Comparison of ENCODE assay signal across 8 mouse cellular contexts in the genomic region with DNA sequence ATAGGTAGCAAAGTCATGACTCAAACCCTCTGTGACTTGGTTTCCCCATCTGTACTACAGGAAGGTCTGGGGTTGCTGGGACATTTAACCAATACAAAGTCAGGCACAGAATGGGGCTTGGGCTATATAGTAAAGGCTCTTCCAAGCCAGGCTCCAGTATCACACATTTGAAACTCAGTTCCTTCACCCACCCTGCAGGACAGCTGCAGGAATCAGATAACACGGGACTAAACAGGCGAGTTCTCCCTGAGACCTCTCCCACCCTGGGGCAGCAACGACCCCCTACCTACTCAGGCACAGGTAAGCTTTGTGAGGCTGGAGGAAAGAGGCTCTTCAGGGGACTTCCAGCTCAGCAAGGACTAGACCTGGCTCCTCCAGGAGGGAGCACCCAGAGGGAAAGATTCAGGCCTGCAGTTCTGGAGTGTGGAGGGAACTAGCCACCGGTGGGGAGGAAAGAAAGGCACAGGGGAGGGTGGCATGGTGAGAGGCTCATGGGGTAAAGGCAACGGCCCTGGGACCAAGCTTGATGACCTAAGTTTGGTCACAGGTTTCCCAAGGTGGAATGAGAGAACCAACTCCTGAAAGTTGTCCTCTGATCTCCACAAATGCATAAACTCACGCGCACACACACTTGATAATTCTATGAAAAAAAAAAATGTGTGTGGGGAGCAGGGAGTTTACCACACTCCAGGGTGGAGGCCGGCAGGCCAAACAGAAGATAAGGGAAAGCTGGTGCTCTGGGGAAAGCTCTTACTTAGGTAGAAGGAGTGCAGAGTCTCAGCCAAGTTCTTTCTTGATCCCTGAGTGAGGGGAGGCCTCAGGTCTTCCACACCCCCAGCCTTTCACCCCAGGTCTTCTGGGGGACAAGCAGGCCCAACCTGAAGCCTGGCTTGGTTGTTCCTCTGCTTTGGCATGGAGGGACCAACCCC. TPM values are rescaled to one million over a fixed set of nuclear protein-coding genes. Genes with fewer than 3 reads are reported as not detected.
DNase-seq lines count a peak whose midpoint lies in the region; ATAC-seq and TF ChIP-seq lines count a peak whose summit lies in the region.

No protein-coding gene starts in this region.

- H3K4me2 ChIP-seq in lung, embryonic 14.5 days: peak overlapping the region; percentile 97
- peak overlapping the region; percentile 84 for H3K4me2 ChIP-seq in forebrain, embryonic 13.5 days
- H3K4me2 ChIP-seq in liver, embryonic 16.5 days (ENCODE audit: low read depth, low read length): peak overlapping the region; percentile 93
- peak overlapping the region; percentile 92; the same call in 1 of the 2 replicates for H3K4me2 ChIP-seq in stomach, embryonic 14.5 days (replicated peaks; ENCODE audit: low read depth, low read length)

- no peak for TF ChIP-seq CTCF in lung, embryonic 14.5 days (IDR thresholded peaks at IDR 0.05; ENCODE audit: low read depth)

- H3K9me3 ChIP-seq in lung, embryonic 14.5 days (ENCODE audit: low read depth, low read length): no peaks in the 10 kb centered on the region
- H3K9me3 ChIP-seq in forebrain, embryonic 13.5 days (replicated peaks): no peaks in the 10 kb centered on the region
- no peaks in the 10 kb centered on the region for H3K9me3 ChIP-seq in liver, embryonic 16.5 days (replicated peaks; ENCODE audit: control insufficient read depth, low read length)
- no peaks in the 10 kb centered on the region for H3K9me3 ChIP-seq in stomach, embryonic 14.5 days (ENCODE audit: control insufficient read depth, low read depth, low read length)

- no peaks in the 10 kb centered on the region for H3K4me1 ChIP-seq in lung, embryonic 14.5 days (ENCODE audit: insufficient read depth)
- H3K4me1 ChIP-seq in forebrain, embryonic 13.5 days: peaks cover 24% of the 10 kb centered on the region
- peaks cover 43% of the 10 kb centered on the region for H3K4me1 ChIP-seq in liver, embryonic 16.5 days (ENCODE audit: control insufficient read depth, low read depth, low read length)
- H3K4me1 ChIP-seq in stomach, embryonic 14.5 days (ENCODE audit: control insufficient read depth, insufficient read depth, low read length): peaks cover 18% of the 10 kb centered on the region

- no peaks in the 10 kb centered on the region for H3K27me3 ChIP-seq in lung, embryonic 14.5 days (ENCODE audit: insufficient read depth, low read length)
- H3K27me3 ChIP-seq in forebrain, embryonic 13.5 days: no peaks in the 10 kb centered on the region
- no peaks in the 10 kb centered on the region for H3K27me3 ChIP-seq in liver, embryonic 16.5 days (ENCODE audit: control insufficient read depth, insufficient read depth, low read depth, low read length)
- H3K27me3 ChIP-seq in stomach, embryonic 14.5 days (ENCODE audit: control insufficient read depth, insufficient read depth, low read length): no peaks in the 10 kb centered on the region

- ATAC-seq in lung, embryonic 14.5 days (ENCODE audit: insufficient read depth): no peak
- ATAC-seq in forebrain, embryonic 13.5 days: no peak
- peak; percentile 77 for ATAC-seq in liver, embryonic 16.5 days (ENCODE audit: low read depth)
- no peak for ATAC-seq in stomach, embryonic 14.5 days (ENCODE audit: insufficient number of reproducible peaks, insufficient read depth, low FRiP score, low read depth)

- peak overlapping the region; percentile 42; the same call in 1 of the 2 replicates for H3K27ac ChIP-seq in lung, embryonic 14.5 days (ENCODE audit: low read depth)
- H3K27ac ChIP-seq in forebrain, embryonic 13.5 days: no peak overlapping the region
- peak overlapping the region; percentile 99 for H3K27ac ChIP-seq in liver, embryonic 16.5 days (ENCODE audit: low read length)
- peak overlapping the region; percentile 48; the same call in 1 of the 2 replicates for H3K27ac ChIP-seq in stomach, embryonic 14.5 days (ENCODE audit: low read length)

- whole genome bisulfite sequencing in lung, embryonic 14.5 days: 54% methylated on average over 8 of the region's 8 CpGs
- 88% methylated on average over 8 of the region's 8 CpGs for WGBS in forebrain, embryonic 13.5 days
- 22% methylated on average over 8 of the region's 8 CpGs for WGBS in liver, embryonic 16.5 days (ENCODE audit: insufficient replicate concordance)
- WGBS in stomach, embryonic 14.5 days: 61% methylated on average over 8 of the region's 8 CpGs

- peak overlapping the region; percentile 79; the same call in 1 of the 2 replicates for H3K4me3 ChIP-seq in lung, embryonic 14.5 days (ENCODE audit: low read depth, low read length)
- no peak overlapping the region for H3K4me3 ChIP-seq in forebrain, embryonic 13.5 days
- H3K4me3 ChIP-seq in liver, embryonic 16.5 days (ENCODE audit: low read depth, low read length): peak overlapping the region; percentile 93
- H3K4me3 ChIP-seq in stomach, embryonic 14.5 days (ENCODE audit: low read depth, low read length): no peak overlapping the region

- H3K36me3 ChIP-seq in lung, embryonic 14.5 days (ENCODE audit: insufficient read depth): peaks cover 10% of the 10 kb centered on the region
- H3K36me3 ChIP-seq in forebrain, embryonic 13.5 days (ENCODE audit: poor library complexity, severe bottlenecking): peaks cover 26% of the 10 kb centered on the region
- H3K36me3 ChIP-seq in liver, embryonic 16.5 days (ENCODE audit: control insufficient read depth, insufficient read depth): peaks cover 11% of the 10 kb centered on the region
- peaks cover 1% of the 10 kb centered on the region; the same call in 1 of the 2 replicates for H3K36me3 ChIP-seq in stomach, embryonic 14.5 days (ENCODE audit: control insufficient read depth, insufficient read depth, low read length)

- no peak for DNase-seq in lung, embryonic 14.5 days
- DNase-seq in lung, postnatal 14 days: no peak
- DNase-seq in cerebellum, adult 18-20 months: no peak
- no peak for DNase-seq in kidney, adult 9 months
- DNase-seq in retina, embryonic 14.5 days (ENCODE audit: low spot score): no peak

- H3K9ac ChIP-seq in lung, embryonic 14.5 days: peak overlapping the region; percentile 44
- peak overlapping the region; percentile 84; the same call in 1 of the 2 replicates for H3K9ac ChIP-seq in forebrain, embryonic 13.5 days
- peak overlapping the region; percentile 89 for H3K9ac ChIP-seq in liver, embryonic 16.5 days (ENCODE audit: low read depth, low read length)
- 0 out of 2 replicates have a peak overlapping the region, but pooled peaks have one; percentile 10 for H3K9ac ChIP-seq in stomach, embryonic 14.5 days (replicated peaks; ENCODE audit: low read depth, low read length)

RNA-seq across cellular contexts. Expression of a gene that starts 2.4 kb away (rescaled TPM):
- 40.1 and 43.5 TPM in 2 replicates for polyA plus RNA-seq in lung, embryonic 14.5 days (2014; fragmentation: Nextera tagmentation; extraction: Ambion mirVana)
- polyA plus RNA-seq in forebrain, embryonic 13.5 days (2015; fragmentation: Nextera tagmentation; extraction: Ambion mirVana): 40.7 and 46.2 TPM in 2 replicates
- 31.8 and 33.2 TPM in 2 replicates for polyA plus RNA-seq in liver, embryonic 16.5 days (2015; fragmentation: Nextera tagmentation; extraction: Ambion mirVana)
- polyA plus RNA-seq in stomach, embryonic 14.5 days (2014; fragmentation: Nextera tagmentation; extraction: Ambion mirVana): 37.5 and 40.3 TPM in 2 replicates

RNA-seq across cellular contexts. Expression of a gene that starts 28.9 kb away (rescaled TPM):
- 38.8 and 43.1 TPM in 2 replicates for polyA plus RNA-seq in lung, embryonic 14.5 days (2014; fragmentation: Nextera tagmentation; extraction: Ambion mirVana)
- 32.4 and 38.9 TPM in 2 replicates for polyA plus RNA-seq in forebrain, embryonic 13.5 days (2015; fragmentation: Nextera tagmentation; extraction: Ambion mirVana)
- polyA plus RNA-seq in liver, embryonic 16.5 days (2015; fragmentation: Nextera tagmentation; extraction: Ambion mirVana): 12.0 and 13.1 TPM in 2 replicates
- 35.6 and 38.3 TPM in 2 replicates for polyA plus RNA-seq in stomach, embryonic 14.5 days (2014; fragmentation: Nextera tagmentation; extraction: Ambion mirVana)

RNA-seq across cellular contexts. Expression of a gene that starts 29.1 kb away (rescaled TPM):
- 76.9 and 83.9 TPM in 2 replicates for polyA plus RNA-seq in lung, embryonic 14.5 days (2014; fragmentation: Nextera tagmentation; extraction: Ambion mirVana)
- polyA plus RNA-seq in forebrain, embryonic 13.5 days (2015; fragmentation: Nextera tagmentation; extraction: Ambion mirVana): 12.2 and 14.7 TPM in 2 replicates
- 179 and 184 TPM in 2 replicates for polyA plus RNA-seq in liver, embryonic 16.5 days (2015; fragmentation: Nextera tagmentation; extraction: Ambion mirVana)
- 80.3 and 82.5 TPM in 2 replicates for polyA plus RNA-seq in stomach, embryonic 14.5 days (2014; fragmentation: Nextera tagmentation; extraction: Ambion mirVana)

Comparison
In these comparisons a context has a peak if more than half of its experiments do, and no peak if none do; other contexts are left out.
1. H3K4me3 ChIP-seq: peak in lung, embryonic 14.5 days (single experiment) and liver, embryonic 16.5 days (single experiment); none in forebrain, embryonic 13.5 days (single experiment) and stomach, embryonic 14.5 days (single experiment).
2. H3K9ac ChIP-seq: peak in every context shown above with its lines; median percentile 89 in liver, embryonic 16.5 days; 84 in forebrain, embryonic 13.5 days; 44 in lung, embryonic 14.5 days; 10 in stomach, embryonic 14.5 days.
3. Peak in every context shown above with its lines, with median percentiles within 50 percentile points of each other: H3K4me2 ChIP-seq.